Mouse (Mus musculus) small intestine, adult 2 months (tissue): ENCODE data around the gene Lpp.

Experiments used
- CTCF ChIP-seq: fragments of 200-500 bp; IDR thresholded peaks from 2 replicates; pipeline ENCODE4 v1.5.1; 2012; ENCODE audit warnings: low read depth, mild to moderate bottlenecking, control low read depth, inconsistent platforms, low read length, moderate library complexity, mixed read lengths; ENCODE audit not compliant: insufficient replicate concordance, insufficient read length; ENCODE audit errors: extremely low read depth
- POLR2A ChIP-seq: fragments of 200-500 bp; IDR thresholded peaks from 2 replicates; pipeline ENCODE4 v1.6.1; 2012; ENCODE audit warnings: low read depth, mild to moderate bottlenecking, control low read depth, inconsistent platforms, low read length, moderate library complexity

- TF ChIP-seq POLR2A: no peak
- no peak for TF ChIP-seq CTCF
These were observed 301.8 kb downstream of the Lpp start for GRCm38 (mm10) chr16:24695062-24695461.
